Mouse (Mus musculus): ENCODE measurements at regions not wholly inside any gene's neighbourhood (a gene's known extent, or its start where the extent isn't known, plus 50 kb on each side); places are given as distances from the start of the nearest gene placed in this dataset.
A peak's percentile ranks its signal among the peaks of the same experiment; 100 is the strongest.
"Not testable (repeated sequence)": the region's sequence is repeated elsewhere in the genome, so short reads cannot be mapped to it uniquely, and the experiment has no call there.

GRCm38 (mm10) chr12:70660388-70660787 lies 164.9 kb upstream of the Frmd6 start:
- DNase-seq (ENCODE audit: low spot score): no peak

- DNase-seq (ENCODE audit: low spot score): not testable (repeated sequence)
These were observed 157.2 kb upstream of the Frmd6 start for GRCm38 (mm10) chr12:70668158-70668557.

GRCm38 (mm10) chr12:70672115-70672514 lies 153.2 kb upstream of the Frmd6 start:
- DNase-seq (ENCODE audit: low spot score): no peak

GRCm38 (mm10) chr12:70673188-70673587 lies 152.1 kb upstream of the Frmd6 start:
- DNase-seq (ENCODE audit: low spot score): no peak

GRCm38 (mm10) chr12:70674144-70674543 lies 151.2 kb upstream of the Frmd6 start:
- DNase-seq (ENCODE audit: low spot score): no peak

- DNase-seq (ENCODE audit: low spot score): no peak
These were observed 149.5 kb upstream of the Frmd6 start for GRCm38 (mm10) chr12:70675846-70676245.

- peak; percentile 41 for DNase-seq (ENCODE audit: low spot score)
These were observed 145.5 kb upstream of the Frmd6 start for GRCm38 (mm10) chr12:70679701-70680425.

- no peak for DNase-seq (ENCODE audit: low spot score)
These were observed 143.8 kb upstream of the Frmd6 start for GRCm38 (mm10) chr12:70681407-70681990.

- DNase-seq (ENCODE audit: low spot score): no peak
These were observed 141.0 kb upstream of the Frmd6 start for GRCm38 (mm10) chr12:70684354-70684753.

GRCm38 (mm10) chr12:70685432-70685831 lies 139.9 kb upstream of the Frmd6 start:
- DNase-seq (ENCODE audit: low spot score): no peak

GRCm38 (mm10) chr12:70686337-70686736 lies 139.0 kb upstream of the Frmd6 start:
- DNase-seq (ENCODE audit: low spot score): no peak

GRCm38 (mm10) chr12:70686971-70687370 lies 138.3 kb upstream of the Frmd6 start:
- DNase-seq (ENCODE audit: low spot score): no peak

GRCm38 (mm10) chr12:70695162-70695561 lies 130.2 kb upstream of the Frmd6 start:
- peak; percentile 33 for DNase-seq (ENCODE audit: low spot score)

- DNase-seq (ENCODE audit: low spot score): no peak
These were observed 129.1 kb upstream of the Frmd6 start for GRCm38 (mm10) chr12:70696256-70696655.

GRCm38 (mm10) chr12:70698466-70698865 lies 126.8 kb upstream of the Frmd6 start:
- no peak for DNase-seq (ENCODE audit: low spot score)

GRCm38 (mm10) chr12:70702473-70702872 lies 122.8 kb upstream of the Frmd6 start:
- no peak for DNase-seq (ENCODE audit: low spot score)

- DNase-seq (ENCODE audit: low spot score): no peak
These were observed 118.3 kb upstream of the Frmd6 start for GRCm38 (mm10) chr12:70706806-70707628.

GRCm38 (mm10) chr12:70707629-70708289 lies 117.6 kb upstream of the Frmd6 start:
- DNase-seq (ENCODE audit: low spot score): peak; percentile 41

- DNase-seq (ENCODE audit: low spot score): no peak
These were observed 117.0 kb upstream of the Frmd6 start for GRCm38 (mm10) chr12:70708290-70708668.

GRCm38 (mm10) chr12:70710311-70710710 lies 115.0 kb upstream of the Frmd6 start:
- DNase-seq (ENCODE audit: low spot score): no peak

- DNase-seq (ENCODE audit: low spot score): no peak
These were observed 114.3 kb upstream of the Frmd6 start for GRCm38 (mm10) chr12:70711030-70711429.
